Mouse (Mus musculus): ENCODE results near the gene Tmem267.
"Not testable (repeated sequence)": the region's sequence is repeated elsewhere in the genome, so short reads cannot be mapped to it uniquely, and the experiment has no call there.

Tmem267 gene

GRCm38 (mm10) chr13:119487880-119488580 lies at the start of gene Tmem267, which contains the start of gene 3110070M22Rik:
Tmem267 (plus strand) TSS chr13:119488039.
3110070M22Rik (minus strand) TSS chr13:119488383.
- DNase-seq: peak; percentile 82

GRCm38 (mm10) chr13:119442244-119442643 lies 45.6 kb upstream of the Tmem267 start:
- DNase-seq: no peak

GRCm38 (mm10) chr13:119453563-119453962 lies 34.3 kb upstream of the Tmem267 start:
- DNase-seq: no peak

GRCm38 (mm10) chr13:119455082-119455481 lies 32.8 kb upstream of the Tmem267 start:
- DNase-seq: no peak

GRCm38 (mm10) chr13:119456342-119456741 lies 31.5 kb upstream of the Tmem267 start:
- no peak for DNase-seq

- DNase-seq: no peak
Measured at GRCm38 (mm10) chr13:119461900-119462595, 25.8 kb upstream of the Tmem267 start.

- DNase-seq: peak; percentile 85
Measured at GRCm38 (mm10) chr13:119462596-119463560, 25.0 kb upstream of the Tmem267 start, which contains the start of gene 4833420G17Rik. 4833420G17Rik (plus strand) TSS chr13:119462768.

- no peak for DNase-seq
Measured at GRCm38 (mm10) chr13:119476631-119477030, 11.2 kb upstream of the Tmem267 start.

- DNase-seq: no peak
Measured at GRCm38 (mm10) chr13:119477789-119478188, 10.1 kb upstream of the Tmem267 start.

- DNase-seq: no peak
Measured at GRCm38 (mm10) chr13:119487354-119487753, 485 bp upstream of the Tmem267 start.

GRCm38 (mm10) chr13:119492083-119492482 lies 4.2 kb downstream of the Tmem267 start:
- not testable (repeated sequence) for DNase-seq

- DNase-seq: not testable (repeated sequence)
Measured at GRCm38 (mm10) chr13:119494938-119495337, 7.1 kb downstream of the Tmem267 start.

- DNase-seq: not testable (repeated sequence)
Measured at GRCm38 (mm10) chr13:119596321-119597211, 108.7 kb downstream of the Tmem267 start.

- not testable (repeated sequence) for DNase-seq
Measured at GRCm38 (mm10) chr13:119598466-119598865, 110.6 kb downstream of the Tmem267 start.

GRCm38 (mm10) chr13:119599066-119599465 lies 111.2 kb downstream of the Tmem267 start:
- DNase-seq: peak; percentile 14

- DNase-seq: not testable (repeated sequence)
Measured at GRCm38 (mm10) chr13:119599498-119599897, 111.7 kb downstream of the Tmem267 start.

GRCm38 (mm10) chr13:119600166-119600565 lies 112.3 kb downstream of the Tmem267 start:
- DNase-seq: peak; percentile 32

- peak; percentile 42 for DNase-seq
Measured at GRCm38 (mm10) chr13:119602688-119603331, 115.0 kb downstream of the Tmem267 start.

GRCm38 (mm10) chr13:119603890-119604289 lies 116.1 kb downstream of the Tmem267 start:
- not testable (repeated sequence) for DNase-seq

- not testable (repeated sequence) for DNase-seq
Measured at GRCm38 (mm10) chr13:119604322-119604721, 116.5 kb downstream of the Tmem267 start.

GRCm38 (mm10) chr13:119618841-119619240 lies 131.0 kb downstream of the Tmem267 start:
- no peak for DNase-seq
